Mouse (Mus musculus): ENCODE data around the gene Bcar3.
A peak's percentile ranks its signal among the peaks of the same experiment; 100 is the strongest.

Bcar3 gene

GRCm38 (mm10) chr3:122486193-122486592, 192.3 kb downstream of the Bcar3 start:
- DNase-seq: no peak

- no peak for DNase-seq
These were observed 194.3 kb downstream of the Bcar3 start for GRCm38 (mm10) chr3:122488051-122488754.

DNA sequence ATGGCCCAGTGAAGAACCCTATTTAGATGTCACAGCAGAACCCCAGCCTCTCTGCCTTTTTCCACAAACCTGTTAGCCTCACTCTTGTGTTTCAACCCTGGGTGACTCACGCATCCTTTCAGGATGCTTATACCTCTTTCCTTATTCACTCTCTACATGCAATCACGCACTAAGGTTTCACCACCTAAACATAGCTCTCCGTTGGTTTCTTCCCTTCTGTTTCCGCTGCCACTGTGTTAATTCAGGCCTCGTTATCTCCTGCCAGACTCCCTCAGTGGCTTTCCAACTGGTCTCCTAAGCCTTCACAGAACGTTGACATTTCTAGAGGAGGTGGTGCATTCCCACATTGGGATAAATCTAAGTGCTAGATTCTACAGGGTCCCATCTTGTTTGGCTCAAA, 196.6 kb downstream of the Bcar3 start:
- DNase-seq: no peak

DNA sequence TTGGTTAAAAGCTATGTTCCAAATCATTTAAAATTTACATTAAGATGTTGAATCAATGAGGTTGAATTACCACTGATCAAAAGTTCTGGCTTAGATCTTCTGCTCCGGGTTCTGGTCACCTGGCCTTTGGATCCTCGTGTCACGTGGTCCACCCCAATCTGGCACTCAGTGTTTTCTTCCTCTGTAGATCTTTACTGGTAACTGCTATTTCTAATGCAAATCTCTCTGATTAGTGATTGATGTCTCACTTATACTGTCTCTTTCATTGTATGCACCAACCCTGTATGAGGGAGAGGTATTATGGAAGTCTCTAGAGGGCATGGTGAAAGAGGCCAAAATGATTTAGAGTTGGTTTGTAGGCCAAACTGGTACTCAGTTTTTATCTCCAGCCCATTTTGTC, 198.1 kb downstream of the Bcar3 start:
- no peak for DNase-seq

DNA sequence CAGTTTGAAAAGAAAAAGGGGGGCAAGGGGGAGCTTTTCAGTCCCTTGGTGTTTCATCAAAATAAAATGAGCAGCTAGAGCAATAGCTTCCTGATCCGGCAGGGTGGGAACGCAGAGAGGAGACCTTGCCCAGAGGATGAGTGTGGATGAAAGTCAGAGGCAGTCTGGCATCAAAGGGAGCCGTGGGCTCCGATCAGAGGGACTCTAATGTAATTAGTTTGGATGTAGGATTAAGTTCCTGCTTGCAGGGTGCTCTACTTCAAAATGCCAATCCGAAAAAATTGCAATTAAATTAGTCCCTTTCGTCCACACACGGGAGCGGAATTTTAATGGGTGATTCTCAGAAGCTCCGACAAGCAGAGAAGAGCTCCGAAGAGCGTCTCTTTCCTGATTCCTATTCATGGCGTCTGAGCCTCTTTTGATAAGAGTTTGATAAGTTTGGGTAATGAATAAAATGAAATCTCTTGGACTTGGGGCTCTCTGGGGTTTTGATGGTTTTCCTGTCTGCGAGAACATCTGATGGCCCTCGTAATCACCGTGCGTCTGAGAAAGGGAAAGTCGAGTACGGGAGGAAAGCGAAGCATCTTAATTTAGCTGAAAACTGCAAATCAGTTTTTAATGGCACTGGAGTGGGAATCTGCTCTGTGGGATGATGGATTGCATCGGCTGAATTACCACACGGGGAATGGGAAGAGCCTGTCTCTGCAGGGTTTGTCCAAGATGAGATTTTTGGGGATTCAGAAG, 199.1 kb downstream of the Bcar3 start:
- no peak for DNase-seq

DNA sequence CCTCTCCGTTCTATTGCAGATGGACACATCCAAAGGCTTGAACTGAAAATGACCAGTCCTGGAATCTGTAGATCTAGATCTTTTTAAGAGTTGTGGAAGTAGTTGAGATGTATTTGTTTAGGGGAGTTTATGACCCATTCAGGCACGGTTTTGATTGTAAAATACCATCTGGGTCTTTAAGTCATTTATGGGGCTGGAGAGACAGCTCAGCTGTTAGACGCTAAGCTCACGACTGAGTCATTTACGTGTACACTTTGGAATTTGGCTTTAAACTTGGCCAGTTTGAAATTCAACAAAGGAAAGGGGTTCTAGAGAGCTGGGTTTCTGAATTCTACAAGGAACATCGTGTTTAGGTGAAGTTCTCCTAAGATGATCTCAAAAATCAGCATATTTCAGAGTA, 200.8 kb downstream of the Bcar3 start:
- DNase-seq: no peak

DNA sequence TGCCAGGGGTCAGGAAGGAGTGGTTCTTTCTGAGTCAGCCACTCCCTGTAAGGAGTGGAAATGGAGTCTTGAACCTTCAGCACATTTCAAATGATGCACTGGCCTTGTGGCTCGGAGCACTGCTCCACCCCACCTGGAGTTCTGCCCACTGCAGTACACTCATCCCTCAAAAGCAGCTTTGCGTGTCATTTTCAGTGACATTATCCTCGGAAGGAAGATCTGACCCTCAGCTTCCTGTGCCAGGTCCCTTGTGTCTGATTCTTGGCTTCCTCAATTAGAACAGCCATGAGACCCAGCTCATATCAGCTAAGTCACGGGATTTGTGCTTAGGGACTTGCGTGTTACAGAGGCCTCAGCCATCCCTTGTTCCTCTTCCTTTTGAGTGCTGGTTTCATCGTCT, 203.9 kb downstream of the Bcar3 start:
- DNase-seq: no peak

- DNase-seq: no peak
These were observed 204.6 kb downstream of the Bcar3 start for GRCm38 (mm10) chr3:122498528-122498927.

DNA sequence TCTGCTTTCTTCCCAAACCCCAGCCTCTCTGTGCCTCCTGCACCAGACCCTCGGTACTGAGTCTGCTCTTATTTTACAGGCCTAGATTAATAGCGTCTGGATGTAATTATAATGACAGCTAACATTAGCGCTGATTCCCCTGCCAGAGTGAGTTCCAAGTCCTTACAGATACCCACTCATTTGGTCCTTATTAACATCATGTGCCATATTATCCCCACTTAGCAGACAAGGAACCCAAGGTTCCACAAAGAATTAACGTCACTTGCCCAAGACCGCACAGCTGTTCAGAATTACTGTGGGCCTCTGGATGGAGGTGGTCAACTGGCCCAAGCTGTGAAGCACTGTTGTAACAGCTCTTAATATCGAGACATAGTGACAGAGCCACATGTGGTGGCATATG, 205.7 kb downstream of the Bcar3 start:
- no peak for DNase-seq

DNA sequence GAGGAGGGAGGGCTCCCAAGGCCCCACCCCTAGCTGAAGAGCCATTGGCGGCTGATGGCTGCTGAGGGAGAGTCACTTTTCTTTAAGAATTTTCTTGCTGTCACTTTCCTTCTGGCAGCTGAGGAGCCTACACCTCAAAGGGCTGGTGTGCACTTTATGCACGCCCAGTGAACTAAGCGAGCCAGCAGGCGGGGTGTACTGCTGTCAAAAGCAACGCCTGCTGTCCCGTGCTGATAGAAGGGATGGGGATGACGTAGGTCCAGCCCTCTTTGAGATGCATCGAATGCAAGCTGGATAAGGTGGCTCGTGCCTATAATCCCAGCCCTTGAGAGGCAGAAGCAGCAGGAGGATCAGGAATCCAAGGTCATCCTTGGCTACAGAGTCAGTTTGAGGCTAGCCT, 207.0 kb downstream of the Bcar3 start:
- no peak for DNase-seq

- DNase-seq: no peak
These were observed 212.5 kb downstream of the Bcar3 start for GRCm38 (mm10) chr3:122506343-122506916.

DNA sequence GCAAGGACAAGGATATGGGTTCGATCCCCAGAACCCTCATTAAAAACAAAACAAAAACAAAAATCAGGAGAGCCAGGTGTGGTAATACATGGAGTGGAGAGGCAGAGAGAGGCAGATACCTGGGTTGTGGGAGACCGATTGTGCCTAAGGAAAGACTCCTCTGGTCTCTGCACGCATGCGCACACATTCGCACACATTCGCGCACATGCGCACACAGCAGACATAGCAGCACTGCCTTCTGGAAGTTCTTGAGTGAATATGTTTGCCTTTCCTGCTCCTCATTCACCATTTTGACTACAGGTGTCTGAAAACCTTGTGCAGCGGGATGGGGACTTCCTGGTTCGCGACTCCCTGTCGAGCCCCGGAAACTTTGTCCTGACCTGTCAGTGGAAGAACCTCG, 213.9 kb downstream of the Bcar3 start:
- DNase-seq: no peak

GRCm38 (mm10) chr3:122509084-122509483, 215.1 kb downstream of the Bcar3 start:
- peak; percentile 81 for DNase-seq

- DNase-seq: peak; percentile 94
These were observed 215.8 kb downstream of the Bcar3 start for GRCm38 (mm10) chr3:122509534-122510239.

DNA sequence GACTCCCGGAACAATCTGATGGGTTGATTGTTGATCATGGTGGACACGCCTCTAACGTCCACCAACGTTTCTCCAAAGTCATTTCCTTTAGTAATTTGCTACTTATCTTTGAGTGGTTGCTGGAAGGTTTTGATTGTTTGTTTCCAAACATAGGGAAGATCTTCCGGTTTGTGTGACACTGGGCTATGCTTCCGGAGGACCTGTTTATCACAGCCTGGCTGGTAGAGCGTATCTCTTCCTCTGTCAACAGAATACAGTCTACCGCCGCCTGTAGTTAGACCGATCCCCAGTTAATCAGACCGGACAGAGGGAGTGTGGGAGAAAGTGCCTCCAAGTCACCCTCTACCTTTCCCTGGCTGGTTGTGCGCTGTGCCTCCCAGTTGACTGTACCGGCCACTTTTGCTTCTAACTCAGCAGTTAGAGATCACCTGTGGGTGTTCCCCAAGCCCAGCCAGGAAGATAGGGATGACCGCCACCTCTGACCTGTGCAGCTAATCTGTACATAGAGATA, 216.4 kb downstream of the Bcar3 start:
- DNase-seq: peak; percentile 59

GRCm38 (mm10) chr3:122510932-122511331, 217.0 kb downstream of the Bcar3 start:
- DNase-seq: peak; percentile 62

- peak; percentile 78 for DNase-seq
These were observed 218.0 kb downstream of the Bcar3 start for GRCm38 (mm10) chr3:122511721-122512619.

DNA sequence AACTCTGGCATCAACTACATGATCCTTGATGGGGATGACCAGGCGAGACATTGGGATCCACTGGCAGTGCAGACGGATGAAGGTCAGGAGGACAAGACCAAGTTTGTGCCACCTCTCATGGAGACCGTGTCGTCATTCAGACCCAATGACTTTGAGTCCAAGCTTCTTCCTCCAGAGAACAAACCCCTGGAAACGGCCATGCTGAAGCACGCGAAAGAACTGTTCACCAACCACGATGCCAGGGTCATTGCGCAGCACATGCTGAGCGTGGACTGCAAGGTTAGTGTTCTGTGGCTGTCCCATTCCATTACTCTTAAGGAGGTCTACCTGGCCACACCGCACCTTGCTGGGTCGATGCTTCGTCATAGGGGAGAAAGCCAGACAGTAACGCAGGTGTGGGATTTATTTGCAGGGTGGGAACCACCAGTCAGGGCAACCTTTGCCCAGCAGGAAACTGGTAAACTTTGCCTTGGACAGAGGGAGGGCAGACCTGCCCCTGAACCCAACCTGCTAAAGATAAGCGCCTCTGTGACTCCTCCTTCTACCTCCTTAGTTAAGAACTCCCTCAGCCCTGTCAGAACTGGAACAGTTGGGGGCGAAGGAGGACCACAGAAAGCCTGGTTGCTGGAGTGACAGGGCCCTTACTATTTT, 218.9 kb downstream of the Bcar3 start:
- peak; percentile 61 for DNase-seq

- no peak for DNase-seq
These were observed 221.8 kb downstream of the Bcar3 start for GRCm38 (mm10) chr3:122515568-122516326.

DNA sequence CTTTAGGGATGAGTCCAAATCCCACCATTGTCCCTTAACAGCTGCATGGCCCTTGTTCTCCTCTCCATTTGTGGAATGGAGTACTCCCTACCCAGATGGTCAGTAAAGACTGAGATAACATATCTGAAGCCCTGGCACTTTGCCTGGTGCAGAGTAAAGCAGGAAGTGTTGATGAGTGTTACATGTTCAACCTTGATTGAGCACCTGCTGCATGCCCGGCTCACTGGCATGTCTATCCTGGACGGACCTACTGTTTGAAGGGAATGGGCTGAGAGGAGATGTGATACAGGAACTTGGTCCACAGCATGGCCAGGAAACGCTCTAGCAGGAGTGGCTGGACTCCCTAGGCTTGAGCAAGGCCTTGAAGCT, 222.4 kb downstream of the Bcar3 start:
- DNase-seq: no peak

DNA sequence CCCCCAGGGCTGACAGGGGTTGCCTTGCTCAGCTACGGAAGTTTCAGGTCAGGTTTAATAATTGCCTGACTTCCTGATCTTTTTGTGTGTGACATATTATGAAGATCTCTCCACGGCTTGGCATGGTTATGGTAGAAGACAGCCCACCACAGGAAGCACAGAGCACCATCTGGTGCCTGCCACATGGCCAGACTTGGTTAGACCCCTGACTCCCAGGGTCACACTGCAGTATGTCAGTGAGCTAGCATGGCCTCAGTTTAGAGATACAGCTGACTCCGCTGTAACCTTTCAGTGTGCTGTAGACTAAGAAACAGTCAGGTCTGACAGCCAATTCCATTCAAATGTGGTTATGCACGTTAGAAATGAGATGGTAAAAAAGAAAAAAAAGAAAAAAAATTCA, 223.8 kb downstream of the Bcar3 start:
- DNase-seq: no peak

Measured in kidney, adult 18-20 months (tissue).